8 mouse cellular contexts compared by ENCODE assay signal in genomic region chr17:24205284-24205888, GRCm38 (mm10). TPM values are rescaled to one million over a fixed set of nuclear protein-coding genes. Genes with fewer than 3 reads are reported as not detected.
DNase-seq lines count a peak whose midpoint lies in the region; ATAC-seq and TF ChIP-seq lines count a peak whose summit lies in the region.

Gene Tbc1d24, minus strand, starts transcription at chr17:24205562.

- no peak for TF ChIP-seq CTCF in thymus, adult 2 months (IDR thresholded peaks at IDR 0.05; ENCODE audit: borderline replicate concordance, control insufficient read depth, extremely low read depth, insufficient read depth, low read length, poor library complexity)

- H3K4me3 ChIP-seq in lung, embryonic 15.5 days = peak within 1 kb of the TSS; percentile 75
- peak within 1 kb of the TSS; percentile 81 for H3K4me3 ChIP-seq in thymus, adult 2 months (ENCODE audit: control insufficient read depth, insufficient read depth, low read length)

- H3K4me1 ChIP-seq in lung, embryonic 15.5 days = peaks cover 61% of the 10 kb centered on the region
- peaks cover 27% of the 10 kb centered on the region for H3K4me1 ChIP-seq in thymus, adult 2 months (replicated peaks; ENCODE audit: control insufficient read depth, insufficient read depth, low read length)

- peak within 1 kb of the TSS; percentile 98 for H3K4me2 ChIP-seq in lung, embryonic 15.5 days

- under 1% methylated on average over 65 of the region's 65 CpGs for WGBS in lung, embryonic 15.5 days
- WGBS in thymus, adult 2 months = 1% methylated on average over 65 of the region's 65 CpGs

- H3K9ac ChIP-seq in lung, embryonic 15.5 days = peak within 1 kb of the TSS; percentile 76

- peak within 1 kb of the TSS; percentile 59 for H3K27ac ChIP-seq in lung, embryonic 15.5 days
- no peak within 1 kb of the TSS for H3K27ac ChIP-seq in thymus, adult 2 months (ENCODE audit: control insufficient read depth, insufficient read depth, low read length)

- H3K9me3 ChIP-seq in lung, embryonic 15.5 days = no peaks in the 10 kb centered on the region

- no peak for TF ChIP-seq POLR2A in thymus, adult 2 months (IDR thresholded peaks at IDR 0.05; ENCODE audit: control insufficient read depth, extremely low read depth, insufficient read depth, low read length, poor library complexity)

- H3K36me3 ChIP-seq in lung, embryonic 15.5 days = no peaks in the 10 kb centered on the region
- no peaks in the 10 kb centered on the region for H3K36me3 ChIP-seq in thymus, adult 2 months (ENCODE audit: control insufficient read depth, insufficient read depth, low read length)

- peaks cover 22% of the 10 kb centered on the region for H3K27me3 ChIP-seq in lung, embryonic 15.5 days
- H3K27me3 ChIP-seq in thymus, adult 2 months (ENCODE audit: control insufficient read depth, insufficient read depth, low read length) = peaks cover 11% of the 10 kb centered on the region; the same call in 1 of the 2 replicates

- peak; percentile 48 for ATAC-seq in frontal cortex, adult (ENCODE audit: low TSS enrichment)
- peak; percentile 47 for ATAC-seq in hematopoietic stem cell, adult 5-6 weeks (replicated peaks in 1 of 2; ENCODE audit: insufficient read depth in 1 of 2, low FRiP score in 2 of 2, low TSS enrichment in 1 of 2, low read depth in 1 of 2, poor library complexity in 2 of 2, severe bottlenecking in 2 of 2)
- ATAC-seq in lung, embryonic 15.5 days (ENCODE audit: borderline replicate concordance, extremely low read depth, low FRiP score, low TSS enrichment) = peak; percentile 60

- peak; percentile 95 for DNase-seq in Muller cell, postnatal 12 days (ENCODE audit: inconsistent ontology term)
- peak; percentile 94 for DNase-seq in cerebellum, adult 9-10 months
- peak; percentile 69 for DNase-seq in layer of hippocampus, adult 9-10 months (ENCODE audit: low spot score)
- DNase-seq in ovary, adult 18-20 months (ENCODE audit: low spot score) = peak; percentile 92
- DNase-seq in thymus, adult 2 months = peak; percentile 85

RNA-seq across cellular contexts. Expression of gene Tbc1d24, which starts in this region (rescaled TPM):
- 7.4 and 7.8 TPM in 2 replicates for total RNA-seq in hematopoietic stem cell, adult 5-6 weeks (2017)
- 4.7 and 5.4 TPM in 2 replicates for polyA plus RNA-seq in lung, embryonic 15.5 days (2015; fragmentation: Nextera tagmentation; extraction: Ambion mirVana)
- 14.5 and 16.8 TPM in 2 replicates for polyA plus RNA-seq in thymus, adult 2 months (2012; rRNA removed)
